Mouse (Mus musculus): ENCODE data around the gene Rmnd5a. TPM values are rescaled to one million over a fixed set of nuclear protein-coding genes. Genes with fewer than 3 reads are reported as not detected.

Gene Rmnd5a
- total and polyA plus RNA-seq, 3 experiments: 23.4 to 40.6 (median 23.5) TPM

DNA sequence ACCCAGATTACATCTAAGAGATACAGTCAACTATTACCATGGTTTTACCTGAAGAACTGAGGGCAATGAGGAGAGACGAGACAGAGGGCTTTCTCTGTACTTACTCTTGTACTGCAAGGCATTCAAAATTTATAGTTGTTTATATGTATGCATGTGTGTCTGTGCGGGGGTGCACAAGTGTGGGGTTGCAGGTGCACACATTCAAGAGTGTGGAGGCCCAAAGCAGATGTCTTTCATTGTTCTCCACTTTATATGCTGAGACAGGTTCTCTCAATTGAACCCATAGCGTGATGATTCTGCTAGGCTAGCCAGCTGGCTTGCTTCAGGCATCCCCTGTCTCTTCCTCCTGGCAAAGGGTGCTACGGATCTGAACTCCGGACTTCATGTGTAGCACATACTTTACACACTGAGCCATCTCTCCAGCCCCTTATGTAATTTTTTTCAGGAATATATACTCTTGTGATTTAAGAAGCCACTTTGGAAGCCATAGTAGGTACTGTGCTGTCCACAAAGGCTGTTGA is 69.3 kb downstream of the Rmnd5a start:
- TF ChIP-seq CHD2 (IDR thresholded peaks at IDR 0.05; ENCODE audit: low read length): no peak
- TF ChIP-seq POLR2A (IDR thresholded peaks at IDR 0.05; ENCODE audit: low read depth, low read length): no peak
- no peak for TF ChIP-seq SMC3 (IDR thresholded peaks at IDR 0.05; ENCODE audit: low read depth, low read length)
- no peak for TF ChIP-seq RCOR1 (conservative IDR thresholded peaks at IDR 0.05; ENCODE audit: low read depth, low read length)
- no peak for TF ChIP-seq MAZ (IDR thresholded peaks at IDR 0.05; ENCODE audit: low read depth, low read length)
- no peak for TF ChIP-seq MXI1 (IDR thresholded peaks at IDR 0.05; ENCODE audit: low read depth, low read length)
- no peak for TF ChIP-seq NRF1 (IDR thresholded peaks at IDR 0.05; ENCODE audit: low read depth, low read length)
- no peak for TF ChIP-seq TBP (conservative IDR thresholded peaks at IDR 0.05; ENCODE audit: low read depth, low read length)
- no peak for TF ChIP-seq E2F4 (IDR thresholded peaks at IDR 0.05; ENCODE audit: insufficient replicate concordance, low read depth, low read length)
- no peak for TF ChIP-seq TCF12 (IDR thresholded peaks at IDR 0.05; ENCODE audit: low read depth, low read length)
- no peak for TF ChIP-seq HCFC1 (IDR thresholded peaks at IDR 0.05; ENCODE audit: low read depth, low read length)
- no peak for TF ChIP-seq CHD1 (IDR thresholded peaks at IDR 0.05; ENCODE audit: low read depth, low read length)
- TF ChIP-seq ZNF384 (IDR thresholded peaks at IDR 0.05; ENCODE audit: low read depth, low read length): no peak
- TF ChIP-seq KAT2A (IDR thresholded peaks at IDR 0.05; ENCODE audit: insufficient replicate concordance, low read length): no peak
- no peak for TF ChIP-seq BHLHE40 (IDR thresholded peaks at IDR 0.05; ENCODE audit: low read depth, low read length)
- no peak for TF ChIP-seq JUND (conservative IDR thresholded peaks at IDR 0.05; ENCODE audit: low read depth, low read length)
- TF ChIP-seq RAD21 (IDR thresholded peaks at IDR 0.05; ENCODE audit: low read depth, low read length): no peak
- TF ChIP-seq UBTF (IDR thresholded peaks at IDR 0.05; ENCODE audit: low read depth, low read length): no peak
- TF ChIP-seq GABPA (IDR thresholded peaks at IDR 0.05; ENCODE audit: insufficient replicate concordance, low read depth, low read length): no peak
- H3K4me1 ChIP-seq (ENCODE audit: control insufficient read depth in 1 of 2, insufficient read depth in 2 of 2): peaks cover 4 to 13% of the 10 kb centered on the region in 2 experiments
- dilution Hi-C loops (cut with MboI; ENCODE audit: extremely low pct_ligation_motif_present, extremely low pct_unique_long_range_greater_than_20kb, low sequenced_read_pairs): no loop called here
- no peak overlapping the region for H3K4me2 ChIP-seq (ENCODE audit: insufficient read depth, low read depth, poor library complexity, severe bottlenecking)
- no peaks in the 10 kb centered on the region for H3K36me3 ChIP-seq (replicated peaks in 1 of 2; ENCODE audit: control insufficient read depth in 1 of 2, insufficient read depth in 1 of 2, low read length in 1 of 2)
- no peaks in the 10 kb centered on the region for H3K79me2 ChIP-seq (replicated peaks; ENCODE audit: control insufficient read depth, extremely low read depth, insufficient read depth, poor library complexity, severe bottlenecking)
- H3K27me3 ChIP-seq (replicated peaks): no peaks in the 10 kb centered on the region
- in situ Hi-C loops (cut with MboI; ENCODE audit: low pct_ligation_motif_present, low pct_unique_long_range_greater_than_20kb, low sequenced_read_pairs): no loop called here
- peaks cover 3% of the 10 kb centered on the region for H3K9me3 ChIP-seq (replicated peaks; ENCODE audit: low read length)
- H3K9ac ChIP-seq (ENCODE audit: insufficient read depth, low read depth): no peak overlapping the region
- no peak overlapping the region for H3K4me3 ChIP-seq (replicated peaks in 1 of 3; ENCODE audit: low read depth in 2 of 3, low read length in 2 of 3, poor library complexity in 1 of 3)
- H3K27ac ChIP-seq (ENCODE audit: insufficient read depth, low read depth): no peak overlapping the region
- DNase-seq (ENCODE audit: extremely low read depth): no peak

DNA sequence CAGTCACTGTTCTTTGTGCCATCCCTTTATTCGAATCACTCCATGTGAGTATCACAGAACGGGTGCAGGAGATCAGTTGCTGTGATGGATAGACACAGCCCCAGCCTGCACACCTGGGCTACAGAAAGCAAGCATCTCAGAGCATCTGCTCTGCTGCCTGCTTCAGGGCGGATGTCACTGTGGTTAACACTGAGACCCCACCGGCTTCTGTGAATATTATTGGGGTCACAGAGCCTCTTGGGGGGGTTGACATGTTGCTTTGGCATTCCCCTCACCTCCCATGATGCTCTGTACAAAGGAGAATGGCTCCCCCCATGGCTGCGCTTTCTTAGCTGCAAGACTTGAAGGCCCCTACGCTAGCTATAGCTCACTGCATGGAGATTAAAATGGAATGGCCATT is 71.0 kb downstream of the Rmnd5a start:
- no peak for DNase-seq (ENCODE audit: extremely low read depth)
- in situ Hi-C loops (cut with MboI; ENCODE audit: low pct_ligation_motif_present, low pct_unique_long_range_greater_than_20kb, low sequenced_read_pairs): no loop called here
- dilution Hi-C loops (cut with MboI; ENCODE audit: extremely low pct_ligation_motif_present, extremely low pct_unique_long_range_greater_than_20kb, low sequenced_read_pairs): no loop called here

More for the DNA sequence above, 71.0 kb downstream of the Rmnd5a start:
- Histone ChIP-seq H3K4me3 (replicated peaks in 1 of 3; ENCODE audit: low read depth in 2 of 3, low read length in 2 of 3, poor library complexity in 1 of 3) (no peak overlapping the region), H3K79me2 (replicated peaks; ENCODE audit: control insufficient read depth, extremely low read depth, insufficient read depth, poor library complexity, severe bottlenecking) (no peaks in the 10 kb centered on the region), H3K9ac (ENCODE audit: insufficient read depth, low read depth) (no peak overlapping the region), H3K4me1 (ENCODE audit: control insufficient read depth in 1 of 2, insufficient read depth in 2 of 2) (peaks cover 4 to 8% of the 10 kb centered on the region in 2 experiments), H3K27ac (ENCODE audit: insufficient read depth, low read depth) (no peak overlapping the region), H3K27me3 (replicated peaks) (no peaks in the 10 kb centered on the region), H3K9me3 (replicated peaks; ENCODE audit: low read length) (peaks cover 3% of the 10 kb centered on the region), H3K36me3 (replicated peaks in 1 of 2; ENCODE audit: control insufficient read depth in 1 of 2, insufficient read depth in 1 of 2, low read length in 1 of 2) (no peaks in the 10 kb centered on the region), H3K4me2 (ENCODE audit: insufficient read depth, low read depth, poor library complexity, severe bottlenecking) (no peak overlapping the region)
- TF ChIP-seq JUND (conservative IDR thresholded peaks at IDR 0.05; ENCODE audit: low read depth, low read length) (no peak), HCFC1 (IDR thresholded peaks at IDR 0.05; ENCODE audit: low read depth, low read length) (no peak), MYC (IDR thresholded peaks at IDR 0.05; ENCODE audit: low read depth, low read length) (no peak), MEF2A (IDR thresholded peaks at IDR 0.05; ENCODE audit: borderline replicate concordance, low read depth, low read length) (no peak), KAT2A (IDR thresholded peaks at IDR 0.05; ENCODE audit: insufficient replicate concordance, low read length) (no peak), E2F4 (IDR thresholded peaks at IDR 0.05; ENCODE audit: insufficient replicate concordance, low read depth, low read length) (no peak), BHLHE40 (IDR thresholded peaks at IDR 0.05; ENCODE audit: low read depth, low read length) (no peak), MXI1 (IDR thresholded peaks at IDR 0.05; ENCODE audit: low read depth, low read length) (no peak), USF1 (IDR thresholded peaks at IDR 0.05; ENCODE audit: low read depth, low read length) (no peak), UBTF (IDR thresholded peaks at IDR 0.05; ENCODE audit: low read depth, low read length) (no peak), ETS1 (conservative IDR thresholded peaks at IDR 0.05; ENCODE audit: low read depth, low read length) (no peak), TBP (conservative IDR thresholded peaks at IDR 0.05; ENCODE audit: low read depth, low read length) (no peak), PAX5 (IDR thresholded peaks at IDR 0.05; ENCODE audit: low read length) (no peak), RAD21 (IDR thresholded peaks at IDR 0.05; ENCODE audit: low read depth, low read length) (no peak)
